Mouse (Mus musculus) kidney, postnatal 14 days (tissue): ENCODE results near the gene Hspd1.
"Not testable (repeated sequence)": the region's sequence is repeated elsewhere in the genome, so short reads cannot be mapped to it uniquely, and the experiment has no call there.

Source experiments
- DNase-seq: peaks from one replicate; pipeline ENCODE4 v3.0.0; 2022; ENCODE audit warnings: mixed read lengths

The Hspd1 gene

GRCm38 (mm10) chr1:55087932-55088610, at the start of gene Hspd1, which contains the start of gene Hspe1:
TSS of gene Hspd1 (minus strand) at chr1:55088243.
TSS of gene Hspe1 (plus strand) at chr1:55088132.
- DNase-seq = peak; percentile 99

DNA sequence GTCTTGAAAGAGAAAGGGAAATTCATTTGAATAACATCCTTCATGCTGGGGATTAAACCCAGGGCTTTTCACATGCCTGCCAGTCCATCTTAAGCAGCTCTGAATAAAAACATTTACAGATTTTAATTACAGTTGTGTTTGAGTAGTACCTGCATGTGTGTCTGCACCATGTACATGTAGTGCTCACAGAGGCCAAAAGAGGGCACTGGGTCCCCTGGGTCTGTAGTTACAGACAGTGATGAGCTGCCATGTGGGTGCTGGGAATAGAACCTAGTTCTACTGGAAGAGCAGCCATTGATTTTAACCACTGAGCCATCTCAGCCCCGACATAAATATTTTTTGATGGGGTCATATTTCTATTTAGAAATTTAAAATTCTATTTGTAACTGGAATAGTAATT, 47.8 kb upstream of the Hspd1 start:
- no peak for DNase-seq

DNA sequence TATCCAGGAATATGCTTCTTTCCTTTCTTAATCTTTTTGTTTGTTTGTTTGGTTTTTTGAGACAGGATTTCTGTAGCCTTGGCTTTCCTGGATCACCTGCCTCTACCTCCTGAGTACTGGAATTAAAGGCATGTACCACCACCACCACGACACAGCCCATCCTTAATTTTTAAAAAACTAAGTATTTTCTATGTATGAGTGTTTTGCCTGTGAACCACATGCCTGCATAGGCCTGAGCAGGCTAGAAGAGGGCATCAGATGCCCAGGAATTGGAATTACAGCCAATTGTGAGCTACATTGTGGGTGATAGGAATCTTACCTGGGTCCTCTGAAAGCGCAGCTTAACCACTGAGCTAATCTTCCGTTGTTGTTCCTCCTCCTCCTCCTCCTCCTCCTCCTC, 46.3 kb upstream of the Hspd1 start:
- DNase-seq = no peak

GRCm38 (mm10) chr1:55133173-55133572, 45.1 kb upstream of the Hspd1 start:
- no peak for DNase-seq

GRCm38 (mm10) chr1:55132308-55132707, 44.3 kb upstream of the Hspd1 start:
- DNase-seq = no peak

DNA sequence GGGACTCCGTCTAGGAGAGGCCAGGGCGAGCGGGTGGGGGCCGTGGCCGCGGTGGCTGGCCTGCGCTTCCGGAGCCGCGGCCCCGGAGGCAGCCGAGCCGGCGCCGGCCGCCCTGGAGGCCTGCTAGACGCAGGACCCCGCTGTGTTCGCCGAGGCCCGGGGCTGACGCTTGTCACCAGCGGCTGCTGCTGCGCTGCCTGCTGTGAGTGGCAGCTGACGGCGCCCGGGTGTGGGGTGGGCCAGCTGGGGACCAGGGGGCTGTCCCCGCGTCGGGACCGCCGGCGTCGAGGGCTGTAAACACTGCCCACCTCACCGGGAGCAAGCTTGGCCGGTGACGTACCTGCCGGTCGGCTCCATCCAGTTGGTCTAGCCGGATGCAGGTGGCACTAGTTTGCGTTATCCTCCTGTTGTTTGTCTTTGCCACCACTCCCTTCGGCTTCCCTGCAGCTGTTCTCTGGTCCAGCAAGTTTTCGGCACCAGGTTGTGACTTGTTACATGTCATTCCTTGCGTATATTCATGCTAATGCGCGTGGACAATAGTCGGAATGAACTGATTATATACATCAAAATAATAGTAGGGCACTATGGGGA, 43.5 kb upstream of the Hspd1 start:
- DNase-seq = no peak

- DNase-seq = peak; percentile 96
Observed at GRCm38 (mm10) chr1:55130943-55131401, 42.9 kb upstream of the Hspd1 start, which contains the start of gene Mob4. TSS of gene Mob4 (plus strand) at chr1:55131231.

DNA sequence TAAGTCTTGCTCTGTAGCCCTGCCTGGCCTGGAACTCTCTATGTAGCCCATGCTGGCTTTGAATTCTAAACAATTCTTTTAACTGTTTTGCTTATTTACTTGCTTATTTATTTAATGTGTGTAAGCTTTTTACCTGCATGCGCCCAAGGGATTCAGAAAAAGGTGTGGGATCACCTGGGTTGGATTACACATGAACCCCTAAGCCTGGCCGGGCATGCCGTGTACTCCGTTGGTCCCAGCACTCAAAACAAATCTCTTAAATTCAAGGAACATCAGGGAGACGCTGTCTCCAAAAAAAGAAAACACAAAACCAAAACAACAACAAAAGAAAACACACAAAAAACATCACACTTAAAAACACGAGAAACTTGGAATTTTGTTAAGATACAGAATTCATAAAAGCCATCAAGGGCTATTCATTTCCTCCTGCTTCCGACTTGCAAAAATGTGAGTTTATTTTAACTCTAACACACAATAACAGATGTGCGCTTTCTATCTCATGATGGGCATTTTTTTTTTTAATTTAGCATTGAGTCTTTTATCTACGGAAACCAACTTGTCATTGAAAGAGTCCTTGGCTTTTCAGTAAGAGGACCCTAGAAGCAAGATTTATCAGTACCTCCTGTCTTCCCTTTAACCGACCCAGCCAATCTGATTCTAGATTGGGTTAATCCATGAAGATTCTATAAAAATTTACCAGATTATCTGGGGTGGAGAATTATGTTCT, 42.3 kb upstream of the Hspd1 start:
- no peak for DNase-seq

DNA sequence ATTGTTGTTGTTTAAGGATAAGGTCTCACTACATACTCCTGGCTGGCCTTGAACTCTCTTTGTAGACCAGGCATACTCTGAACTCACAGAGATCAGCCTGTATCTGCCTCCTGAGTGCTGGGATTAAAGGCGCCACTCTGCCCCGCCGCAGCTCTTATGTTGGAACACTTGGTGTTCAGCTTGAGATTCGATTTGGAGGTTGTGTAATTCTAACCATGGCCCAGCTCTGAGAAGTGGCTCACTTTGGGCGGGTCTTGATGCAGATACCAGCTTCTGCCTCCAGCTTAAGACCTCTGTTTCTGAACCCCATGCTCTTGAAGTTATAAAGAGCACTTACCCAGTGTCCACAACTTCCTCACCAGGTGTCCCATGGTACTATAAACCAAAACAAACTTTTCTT, 41.7 kb upstream of the Hspd1 start:
- DNase-seq = no peak

GRCm38 (mm10) chr1:55124136-55124535, 36.1 kb upstream of the Hspd1 start:
- DNase-seq = not testable (repeated sequence)

DNA sequence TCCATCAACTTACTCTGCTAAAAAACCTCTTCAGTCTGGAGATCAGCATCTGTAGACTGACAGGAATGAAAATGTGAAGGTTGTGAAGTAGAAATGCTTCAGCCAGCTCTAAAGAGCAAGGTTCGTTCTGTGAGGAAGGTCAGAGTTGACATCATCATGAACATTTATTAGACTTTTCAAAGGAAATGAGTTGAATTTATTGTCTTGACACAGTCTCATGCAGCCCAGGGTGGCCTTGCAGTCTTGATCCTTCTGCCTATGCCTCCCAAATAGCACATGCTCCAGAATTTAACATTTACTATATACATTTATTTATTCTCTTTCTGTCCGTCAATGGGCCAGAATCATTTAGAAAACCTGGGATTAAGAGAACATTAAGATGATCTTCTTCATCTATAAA, 35.5 kb upstream of the Hspd1 start:
- no peak for DNase-seq

DNA sequence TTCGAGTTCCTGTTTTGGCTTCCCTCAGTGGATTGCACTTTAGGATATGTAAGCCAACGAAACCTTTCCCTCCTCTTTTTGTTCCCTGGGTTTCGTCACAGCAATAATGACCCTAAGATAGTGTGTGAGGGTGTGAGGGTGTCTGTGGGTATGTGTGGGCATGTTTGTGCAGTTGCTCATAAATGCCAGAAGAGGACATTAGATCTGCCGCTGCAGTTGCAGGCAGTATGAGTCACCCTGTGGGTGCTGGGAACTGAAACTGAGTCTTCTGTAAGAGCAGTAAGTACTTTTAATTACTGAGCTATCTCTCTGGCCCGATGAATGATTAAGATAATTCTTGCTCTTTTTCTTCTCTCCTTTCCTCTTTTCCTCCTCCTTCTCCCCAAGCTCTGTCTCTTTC, 35.0 kb upstream of the Hspd1 start:
- no peak for DNase-seq

DNA sequence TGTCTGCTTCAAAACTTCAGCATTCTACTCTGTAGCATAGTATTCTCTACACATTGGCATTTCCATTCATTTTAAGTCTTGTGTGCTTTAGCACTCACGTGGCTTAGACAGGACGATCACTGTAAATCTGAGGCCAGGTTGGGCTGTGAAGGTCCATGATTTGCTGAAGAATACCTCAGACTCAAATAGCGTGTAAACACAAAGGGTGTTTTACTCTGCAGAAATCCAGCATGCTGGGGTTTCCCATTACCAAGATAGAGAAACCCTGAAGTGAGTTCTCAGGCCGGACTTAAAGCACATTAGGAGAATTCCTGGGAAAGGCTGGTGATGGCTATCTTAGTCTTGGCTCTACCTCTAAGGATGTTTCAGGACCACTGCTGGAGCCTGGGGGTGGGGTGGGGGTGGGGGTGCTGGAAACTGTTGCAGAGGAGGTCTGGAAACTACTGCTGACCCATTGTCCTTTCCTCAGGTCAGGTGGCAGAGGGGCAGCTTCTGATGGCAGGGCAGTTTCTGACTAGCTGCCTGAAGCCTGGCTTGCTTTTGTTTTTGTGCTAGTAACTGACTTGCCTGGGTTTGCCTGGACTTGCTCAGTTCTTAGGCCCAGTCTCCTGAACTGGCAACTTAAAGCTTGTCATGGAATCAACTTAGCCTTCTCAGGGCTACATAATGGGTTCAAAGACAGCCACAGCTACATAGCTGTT, 21.2 kb upstream of the Hspd1 start:
- no peak for DNase-seq

DNA sequence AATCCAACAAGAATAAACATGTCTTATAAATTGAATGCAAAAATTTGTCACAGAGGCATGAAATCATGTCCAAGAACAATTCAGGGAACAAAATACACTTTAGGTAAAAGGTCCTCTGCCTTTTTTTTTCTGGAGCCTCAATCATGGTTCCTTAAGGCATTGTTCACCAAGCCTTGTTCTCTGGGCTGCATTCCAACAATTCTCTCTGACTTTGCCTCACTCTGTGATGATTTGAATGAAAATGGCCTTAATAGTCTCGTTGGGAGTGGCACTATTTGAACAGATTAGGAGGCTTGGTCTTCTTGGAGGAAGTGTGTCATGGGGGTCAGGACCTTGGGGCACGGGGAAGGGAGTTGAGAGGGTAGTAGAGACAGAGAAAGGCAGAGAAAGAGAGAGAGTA, 20.4 kb upstream of the Hspd1 start:
- DNase-seq = no peak

DNA sequence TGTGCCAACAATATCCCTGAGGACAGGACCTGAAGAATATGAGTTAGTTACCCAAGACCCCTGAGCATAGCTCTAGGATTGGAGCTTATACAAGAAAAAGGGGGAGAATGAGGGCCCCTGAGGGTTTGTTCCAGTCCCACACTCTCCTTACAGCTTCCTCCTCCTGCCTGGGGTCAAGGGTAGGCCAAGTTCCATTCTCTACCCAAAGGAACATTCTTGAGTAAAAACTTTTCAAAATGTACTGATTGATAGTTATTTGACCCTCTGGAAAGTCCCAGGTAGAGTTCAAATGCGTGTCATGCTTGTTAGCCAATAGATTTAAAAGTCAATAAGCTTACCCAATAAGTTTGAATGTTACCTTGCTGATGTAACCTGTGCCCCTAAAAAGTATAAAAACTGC, 19.6 kb upstream of the Hspd1 start:
- no peak for DNase-seq

DNA sequence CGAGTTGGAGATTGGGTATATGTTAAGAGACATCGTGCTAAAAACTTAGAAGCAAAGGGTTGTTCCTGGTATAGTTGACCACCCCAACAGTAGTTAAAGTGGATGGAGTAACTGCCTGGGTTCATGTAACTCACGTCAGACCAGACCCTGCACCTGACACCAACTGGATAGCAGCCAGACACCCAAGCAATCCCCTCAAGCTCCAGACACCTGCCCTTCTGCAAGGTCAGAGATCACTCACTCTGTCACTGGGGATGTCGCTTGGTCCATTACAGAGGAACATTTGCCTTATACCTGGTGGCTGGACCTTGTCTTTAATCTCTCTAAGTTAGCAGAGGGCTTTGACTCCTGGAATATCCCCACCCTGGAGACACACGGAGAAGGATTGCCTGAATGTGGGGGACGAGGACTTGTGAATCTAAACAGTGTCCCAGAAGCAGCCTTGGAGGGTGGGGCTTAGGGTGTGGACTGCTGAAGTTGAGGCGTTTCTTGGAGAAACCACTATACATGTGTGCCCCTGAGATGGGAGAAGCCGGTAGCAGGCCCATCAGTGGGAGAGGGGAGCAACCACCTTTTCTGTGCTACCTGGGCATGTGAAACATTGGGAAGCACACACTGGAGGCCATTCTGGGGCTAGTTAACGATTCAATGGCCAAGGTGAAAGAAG, 19.0 kb upstream of the Hspd1 start:
- DNase-seq = no peak

DNA sequence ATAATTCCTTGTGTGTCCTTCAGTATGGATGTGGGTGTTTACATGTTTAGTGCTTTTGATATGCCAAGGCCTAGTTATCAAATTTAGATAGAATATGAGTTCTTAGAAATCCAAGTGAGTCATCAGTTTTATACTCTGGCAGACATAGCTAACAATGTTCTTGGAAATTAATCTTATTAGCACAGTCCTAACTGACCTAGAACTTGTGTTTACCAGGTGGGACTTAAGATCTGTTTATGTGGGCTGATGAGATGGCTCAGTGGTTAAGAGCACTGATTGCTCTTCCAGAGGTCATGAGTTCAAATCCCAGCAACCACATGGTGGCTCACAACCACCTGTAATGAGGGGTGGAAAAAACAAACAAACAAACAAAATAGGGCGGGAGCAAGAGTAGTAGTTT, 4.4 kb upstream of the Hspd1 start:
- DNase-seq = no peak

GRCm38 (mm10) chr1:55092056-55092455, 4.0 kb upstream of the Hspd1 start:
- DNase-seq = no peak

- no peak for DNase-seq
Observed at GRCm38 (mm10) chr1:55089498-55090064, 1.5 kb upstream of the Hspd1 start.

DNA sequence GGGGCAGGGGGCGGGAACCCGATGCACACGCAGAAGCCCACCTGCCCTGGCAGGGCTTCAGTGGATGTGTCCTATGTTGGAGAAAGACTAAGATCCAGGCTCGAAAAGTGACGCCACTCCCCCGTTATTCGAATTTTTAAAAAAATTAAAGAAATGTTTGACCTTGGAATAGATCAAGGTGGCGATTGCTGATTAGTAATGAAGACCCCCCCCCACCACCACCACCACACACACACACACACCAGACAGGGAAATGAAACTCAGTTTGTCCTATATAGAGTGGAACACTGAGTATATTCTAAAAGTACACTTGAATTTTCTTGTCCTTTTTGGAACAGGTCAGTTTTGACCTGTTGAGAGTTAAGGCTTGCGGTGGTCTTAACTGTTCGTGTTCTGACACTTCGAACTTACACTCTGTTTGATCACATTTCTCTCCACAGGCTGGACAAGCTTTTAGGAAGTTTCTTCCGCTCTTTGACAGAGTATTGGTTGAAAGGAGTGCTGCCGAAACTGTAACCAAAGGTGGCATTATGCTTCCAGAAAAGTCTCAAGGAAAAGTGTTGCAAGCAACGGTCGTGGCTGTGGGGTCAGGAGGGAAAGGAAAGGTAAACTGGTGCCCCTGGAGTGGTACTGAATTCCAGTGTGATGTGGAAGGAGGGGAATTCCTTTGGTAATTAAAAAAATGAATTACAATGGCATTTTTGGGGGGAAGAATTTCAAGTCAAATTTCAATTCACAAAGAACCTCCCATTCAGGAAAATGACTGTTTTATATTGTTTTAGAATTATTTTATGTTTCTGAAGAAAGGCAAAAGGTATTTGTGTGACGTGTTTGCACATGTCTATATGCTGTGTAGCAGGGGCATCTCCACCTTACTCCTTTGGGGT, 811 bp upstream of the Hspd1 start:
- DNase-seq = no peak

DNA sequence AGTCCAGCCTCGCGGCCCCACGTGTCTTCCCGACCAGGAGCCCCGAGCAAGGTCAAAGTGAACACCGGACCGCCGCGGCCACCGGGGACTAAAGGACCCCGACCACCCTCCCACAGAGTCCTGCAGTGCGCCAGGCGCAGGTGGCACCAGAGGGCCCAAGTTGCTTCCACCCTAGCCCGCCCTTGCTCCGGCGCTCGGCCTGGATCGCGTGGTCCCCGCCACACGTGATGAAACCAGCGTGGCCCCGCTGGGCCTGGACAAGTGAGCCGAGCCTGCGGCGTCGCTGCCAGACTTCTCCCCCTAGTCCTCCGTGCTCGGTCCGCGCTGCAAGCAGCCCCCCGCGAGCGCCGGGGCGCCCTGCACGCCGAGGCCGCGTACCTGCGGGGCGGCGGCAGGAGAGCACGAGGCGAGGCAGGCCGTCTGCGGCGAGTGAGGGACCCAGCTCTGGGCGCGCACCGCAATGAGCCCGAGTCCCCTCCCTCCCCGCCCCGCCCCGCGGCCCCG, 590 bp downstream of the Hspd1 start:
- DNase-seq = no peak
